Mouse (Mus musculus) cerebral cortex, adult 2 months (tissue): ENCODE measurements around the gene Col24a1.

Experiments
- WGBS: fragments of 180-500 bp; shearing (Covaris S2); methylation state at CpG from one replicate; pipeline ENCODE4 v1.1.7; 2018; 5-methylcytosine and 5-hydroxymethylcytosine counted together

Gene Col24a1

DNA sequence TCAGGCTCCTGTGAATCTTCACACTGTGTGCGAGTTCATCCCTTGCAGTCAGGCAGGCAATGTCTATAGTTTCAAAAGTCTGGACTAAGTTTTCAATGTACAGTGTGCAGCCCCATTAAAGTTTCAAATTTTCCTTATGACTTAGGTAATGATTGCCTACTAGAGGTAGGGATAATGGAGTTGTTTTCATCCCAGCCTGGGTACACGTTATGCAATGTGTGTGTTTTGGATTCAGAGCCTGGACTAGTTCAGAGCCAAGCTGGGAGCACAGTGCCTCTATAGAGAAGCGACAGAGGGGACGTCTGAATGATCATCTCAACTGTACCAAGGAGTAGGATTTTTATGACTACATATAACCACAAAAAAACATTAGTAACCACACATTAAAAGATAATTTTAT is 267.8 kb downstream of the Col24a1 start:
- WGBS, result 77% methylated on average over 4 of the region's 4 CpGs

GRCm38 (mm10) chr3:145574468-145574867 is 282.2 kb downstream of the Col24a1 start:
- WGBS, result 91% methylated on average over 3 of the region's 3 CpGs

DNA sequence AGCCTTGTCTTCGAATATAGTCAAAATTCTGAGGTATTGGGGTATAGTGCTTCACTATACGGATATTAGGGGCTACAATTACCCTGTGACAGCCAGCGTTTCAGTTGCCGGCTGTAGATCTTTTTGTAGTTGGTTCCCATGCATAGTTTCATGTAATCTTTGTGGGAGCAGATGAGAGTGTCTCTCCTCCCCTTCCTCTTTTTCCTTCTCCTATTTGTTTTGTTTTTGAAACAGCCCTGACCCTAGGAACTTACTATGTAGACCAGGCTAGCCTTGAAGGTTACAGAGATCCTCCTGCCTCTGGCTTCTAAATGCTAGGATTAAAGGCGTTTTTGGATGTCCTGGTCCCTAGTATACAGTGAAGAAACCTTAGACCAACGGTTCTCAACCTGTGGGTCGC is 283.1 kb downstream of the Col24a1 start:
- 84% methylated on average over 7 of the region's 7 CpGs for WGBS

DNA sequence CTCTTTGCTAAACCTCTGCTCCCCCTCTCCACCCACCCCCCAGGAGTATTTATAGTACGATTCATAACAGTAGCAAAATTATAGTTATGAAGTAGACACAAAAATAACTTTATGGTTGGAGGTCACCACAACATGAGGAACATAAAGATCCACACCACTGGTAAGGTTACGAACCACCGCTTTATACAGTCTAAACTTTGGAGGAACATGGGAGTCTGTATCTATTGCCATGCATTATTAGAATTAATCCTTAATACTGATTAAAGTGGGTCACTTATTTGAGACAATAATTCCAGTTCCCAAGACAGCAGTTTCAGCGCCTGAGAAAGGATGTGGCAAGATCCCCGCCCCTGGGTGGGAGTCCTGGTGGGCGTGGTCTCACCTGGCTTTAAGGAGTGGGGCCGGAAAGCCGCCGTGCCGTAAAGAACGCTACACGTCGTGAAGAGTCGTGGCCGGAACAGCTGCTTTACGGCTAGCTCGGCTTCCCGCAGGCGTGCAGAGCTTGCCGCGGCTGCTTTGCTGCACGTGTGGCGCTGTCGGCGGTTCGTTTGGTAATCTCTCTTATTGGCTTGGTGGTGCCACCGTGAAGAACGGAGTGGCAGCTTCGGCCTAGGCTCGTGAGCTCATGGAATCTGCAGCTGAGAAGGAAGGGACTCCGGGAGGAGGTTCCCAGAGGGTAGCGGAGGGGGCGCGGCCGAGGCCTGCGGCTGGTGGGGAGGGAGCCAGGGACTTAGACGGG is 283.6 kb downstream of the Col24a1 start, which contains the start of gene Znhit6:
Znhit6 (plus strand) TSS at position 463 of the 739 bp plus-strand sequence.
- 5% methylated on average over 37 of the region's 37 CpGs for WGBS

GRCm38 (mm10) chr3:145576482-145576822 is 284.2 kb downstream of the Col24a1 start:
- under 1% methylated on average over 11 of the region's 11 CpGs for WGBS

GRCm38 (mm10) chr3:145576876-145577275 is 284.6 kb downstream of the Col24a1 start:
- 32% methylated on average over 15 of the region's 15 CpGs for WGBS

DNA sequence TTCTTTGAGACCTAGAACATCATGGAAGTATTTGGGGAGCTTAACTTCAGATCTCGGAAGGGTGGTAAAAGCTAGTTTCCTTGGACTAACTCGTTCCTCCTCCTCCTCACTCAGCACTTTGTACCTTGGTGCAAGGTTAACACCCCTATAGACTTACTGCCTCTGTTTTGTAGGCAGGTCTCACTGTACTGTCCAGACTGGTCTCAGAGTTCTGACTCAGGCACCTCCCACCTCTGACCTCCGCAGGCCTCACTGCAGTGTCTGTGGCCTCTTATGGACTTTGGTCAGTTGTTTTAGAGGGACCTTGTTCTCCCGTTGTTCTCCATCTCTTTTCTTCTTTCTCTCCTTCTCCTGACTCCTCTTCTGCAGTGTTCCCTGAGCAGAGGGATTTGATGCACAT is 290.8 kb downstream of the Col24a1 start:
- WGBS, result 83% methylated on average over 4 of the region's 4 CpGs

- WGBS, result 17% methylated on average over 3 of the region's 3 CpGs
Observed at GRCm38 (mm10) chr3:145583522-145584200, 291.4 kb downstream of the Col24a1 start.

DNA sequence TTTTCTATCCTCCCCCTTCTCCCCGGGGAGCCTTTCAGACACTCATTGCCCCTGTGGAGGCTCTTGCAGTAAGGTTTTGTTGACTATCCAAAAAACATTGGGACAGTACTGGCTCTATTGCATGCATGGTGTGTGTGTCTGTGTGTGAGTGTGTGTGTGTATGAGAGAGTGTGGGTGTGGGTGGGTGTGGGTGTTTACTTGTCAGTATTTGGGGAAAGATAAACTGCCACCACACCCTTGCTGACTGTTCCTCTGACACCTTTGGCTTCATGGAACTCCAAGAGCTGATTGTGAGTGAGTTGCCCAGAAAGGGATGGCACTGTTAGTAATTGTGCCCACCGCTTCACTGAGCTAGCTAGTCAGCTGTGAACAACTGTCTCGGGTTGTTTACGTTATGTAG is 298.3 kb downstream of the Col24a1 start:
- 95% methylated on average over 4 of the region's 4 CpGs for WGBS

- WGBS, result 84% methylated on average over 6 of the region's 6 CpGs
Observed at GRCm38 (mm10) chr3:145591841-145592542, 299.7 kb downstream of the Col24a1 start.

- WGBS, result 80% methylated on average over 6 of the region's 6 CpGs
Observed at GRCm38 (mm10) chr3:145595354-145595753, 303.1 kb downstream of the Col24a1 start.

DNA sequence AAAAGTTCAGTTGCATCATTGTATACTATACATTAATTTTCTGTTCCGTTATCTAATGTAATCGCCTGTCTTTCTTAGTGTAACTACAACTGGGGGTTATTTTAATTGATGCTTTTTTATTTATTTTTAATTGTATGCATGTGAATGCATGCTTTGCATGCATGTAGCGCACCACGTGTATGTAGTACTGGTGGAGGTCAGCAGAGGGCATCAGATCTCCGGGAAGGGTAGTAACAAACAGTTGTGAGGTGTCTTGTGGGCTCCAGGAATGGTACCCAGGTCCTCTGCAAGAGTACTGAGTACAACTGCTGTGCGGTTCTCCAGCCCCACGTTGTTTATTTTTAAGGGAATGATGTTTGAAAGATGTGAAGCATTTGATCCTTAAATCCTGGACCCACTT is 306.8 kb downstream of the Col24a1 start:
- 96% methylated on average over 7 of the region's 7 CpGs for WGBS

DNA sequence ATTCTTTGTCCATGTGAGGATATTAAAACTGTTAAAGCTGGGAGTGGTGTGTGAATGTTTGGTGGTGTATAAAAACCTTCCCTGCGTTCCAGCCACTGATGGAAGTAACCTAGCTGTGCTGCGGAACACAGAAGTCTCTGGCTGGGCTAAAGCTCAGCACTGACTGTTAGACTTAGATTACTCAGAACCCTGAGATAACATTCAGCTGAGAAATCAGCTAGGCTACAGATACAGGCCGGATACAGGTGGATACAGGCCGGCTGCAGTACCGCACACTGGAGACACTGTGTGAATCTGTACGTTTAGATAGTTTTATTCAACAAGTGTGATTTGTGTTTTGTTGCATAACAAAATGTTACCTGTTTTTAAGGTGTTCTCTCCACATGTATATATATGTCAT is 308.5 kb downstream of the Col24a1 start:
- 96% methylated on average over 6 of the region's 6 CpGs for WGBS

GRCm38 (mm10) chr3:145601345-145601744 is 309.1 kb downstream of the Col24a1 start:
- 87% methylated on average over 6 of the region's 6 CpGs for WGBS
